Mouse (Mus musculus): Measurements from ENCODE around the gene Cachd1.

- TF ChIP-seq CTCF (IDR thresholded peaks at IDR 0.05; ENCODE audit: borderline replicate concordance, insufficient read depth, low read length) (no peak), POLR2A (IDR thresholded peaks at IDR 0.05; ENCODE audit: low read depth, low read length) (no peak)
Observed at GRCm38 (mm10) chr4:100777376-100778041, 1.0 kb downstream of the Cachd1 start.

Measured in embryonic fibroblast, embryonic 13.5 days (primary cell).